Mouse (Mus musculus): ENCODE data around the gene Tfpi.

GRCm38 (mm10) chr2:84454551-84455235, 21.9 kb downstream of the Tfpi start:
- TF ChIP-seq CTCF (IDR thresholded peaks at IDR 0.05; ENCODE audit: low read depth) (no peak), EP300 (optimal IDR thresholded peaks at IDR 0.05) (no peak)

Measured in stomach, postnatal 0 days (tissue).